In genomic region chr8:122942803-122943713, GRCm38 (mm10) we compare ENCODE assay signal across 10 mouse cellular contexts.
A peak's percentile ranks its signal among the peaks of the same experiment; 100 is the strongest.
DNase-seq lines count a peak whose midpoint lies in the region; ATAC-seq and TF ChIP-seq lines count a peak whose summit lies in the region.
"Had no signal": no experiment of that assay in that cellular context is flagged by ENCODE, and none has a peak within 500 bp of the region (broad histone marks: within the 10 kb centered on the region; RNA-seq: fewer than 3 reads in every experiment).

No protein-coding gene starts in this region.

- no peak overlapping the region for H3K4me2 ChIP-seq in midbrain, embryonic 15.5 days
- H3K4me2 ChIP-seq in midbrain, embryonic 11.5 days: no peak overlapping the region
- H3K4me2 ChIP-seq: hindbrain, embryonic 14.5 days; liver, embryonic 15.5 days had no signal

- TF ChIP-seq CTCF in cortical plate, adult 2 months (IDR thresholded peaks at IDR 0.05; ENCODE audit: extremely low read depth, insufficient read depth, low read length): no peak

- no peaks in the 10 kb centered on the region for H3K9me3 ChIP-seq in midbrain, embryonic 15.5 days
- no peaks in the 10 kb centered on the region for H3K9me3 ChIP-seq in midbrain, embryonic 11.5 days (ENCODE audit: control insufficient read depth, low read length)
- H3K9me3 ChIP-seq: liver, embryonic 15.5 days had no signal

- ATAC-seq in frontal cortex, adult (ENCODE audit: low TSS enrichment): peak; percentile 38
- no peak for ATAC-seq in midbrain, embryonic 15.5 days (replicated peaks)
- no peak for ATAC-seq in midbrain, embryonic 11.5 days (ENCODE audit: low FRiP score)

- no peaks in the 10 kb centered on the region for H3K27me3 ChIP-seq in midbrain, embryonic 15.5 days (replicated peaks)
- H3K27me3 ChIP-seq in midbrain, embryonic 11.5 days (ENCODE audit: control insufficient read depth, insufficient read depth, low read length): no peaks in the 10 kb centered on the region
- H3K27me3 ChIP-seq: liver, embryonic 15.5 days had no signal

- 57% methylated on average over 9 of the region's 9 CpGs for WGBS in midbrain, embryonic 15.5 days
- 86% methylated on average over 9 of the region's 9 CpGs for whole genome bisulfite sequencing in midbrain, embryonic 11.5 days

- no peaks in the 10 kb centered on the region for H3K36me3 ChIP-seq in midbrain, embryonic 15.5 days (replicated peaks)
- H3K36me3 ChIP-seq in midbrain, embryonic 11.5 days (ENCODE audit: control insufficient read depth, insufficient read depth, low read length): no peaks in the 10 kb centered on the region
- H3K36me3 ChIP-seq: liver, embryonic 15.5 days had no signal

- TF ChIP-seq POLR2A in cortical plate, adult 2 months (IDR thresholded peaks at IDR 0.05; ENCODE audit: extremely low read depth, insufficient read depth, low read length): no peak

- no peak overlapping the region for H3K4me3 ChIP-seq in midbrain, embryonic 15.5 days
- H3K4me3 ChIP-seq in midbrain, embryonic 11.5 days (ENCODE audit: low read depth, low read length): no peak overlapping the region
- H3K4me3 ChIP-seq in cortical plate, adult 2 months (ENCODE audit: insufficient read depth, low read length): no peak overlapping the region
- H3K4me3 ChIP-seq: liver, embryonic 15.5 days had no signal

- no peak overlapping the region for H3K9ac ChIP-seq in midbrain, embryonic 15.5 days
- no peak overlapping the region for H3K9ac ChIP-seq in midbrain, embryonic 11.5 days (ENCODE audit: low read length)
- H3K9ac ChIP-seq: hindbrain, embryonic 14.5 days; liver, embryonic 15.5 days had no signal

- DNase-seq in frontal cortex, postnatal 10 days (ENCODE audit: low spot score in 2 of 2): no peak
- DNase-seq in midbrain, embryonic 11.5 days (ENCODE audit: low spot score, missing footprints): no peak
- peak; percentile 64 for DNase-seq in thymus, postnatal 14 days
- DNase-seq in gastrocnemius, adult 8-10 months (ENCODE audit: low spot score in 2 of 2): no peak
- DNase-seq in Muller cell, postnatal 12 days (ENCODE audit: inconsistent ontology term): no peak

- H3K4me1 ChIP-seq in midbrain, embryonic 15.5 days: peaks cover 24% of the 10 kb centered on the region
- no peaks in the 10 kb centered on the region for H3K4me1 ChIP-seq in midbrain, embryonic 11.5 days (ENCODE audit: control insufficient read depth, insufficient read depth, low read length)
- H3K4me1 ChIP-seq in cortical plate, adult 2 months (ENCODE audit: control insufficient read depth, insufficient read depth, low read length): peaks cover 11% of the 10 kb centered on the region

- peak overlapping the region; percentile 56; the same call in 1 of the 2 replicates for H3K27ac ChIP-seq in midbrain, embryonic 15.5 days
- no peak overlapping the region for H3K27ac ChIP-seq in midbrain, embryonic 11.5 days (ENCODE audit: low read depth, low read length)
- peak overlapping the region; percentile 54; the same call in 1 of the 2 replicates for H3K27ac ChIP-seq in cortical plate, adult 2 months (ENCODE audit: insufficient read depth, low read length)
- H3K27ac ChIP-seq: hindbrain, embryonic 14.5 days; liver, embryonic 15.5 days had no signal
